Mouse (Mus musculus) ES-Bruce4 (cell line): ENCODE data around the gene Slc7a8.

Experiments
- CTCF ChIP-seq: IDR thresholded peaks from one replicate; pipeline ENCODE4 v1.8.1; 2011; ENCODE audit warnings: low read depth, low read length
- EP300 ChIP-seq: IDR thresholded peaks from 2 replicates; pipeline ENCODE4 v1.6.1; 2011; ENCODE audit warnings: low read depth, low read length; ENCODE audit not compliant: insufficient read depth
- POLR2A ChIP-seq: IDR thresholded peaks from one replicate; pipeline ENCODE4 v1.8.1; 2011; ENCODE audit warnings: low read length; ENCODE audit not compliant: insufficient read depth

GRCm38 (mm10) chr14:54737634-54738033 is 44.1 kb downstream of the Slc7a8 start:
- TF ChIP-seq CTCF: no peak
- no peak for TF ChIP-seq POLR2A
- TF ChIP-seq EP300: no peak
